Mouse (Mus musculus) liver, postnatal 0 days (tissue): ENCODE measurements around the gene Senp2.

Experiments used
- CTCF ChIP-seq: sonication (generic); IDR thresholded peaks from 2 replicates; pipeline ENCODE4 v1.5.1; 2016; ENCODE audit warnings: antibody characterized with exemption, low read depth
- EP300 ChIP-seq: IDR thresholded peaks from 2 replicates; pipeline ENCODE4 v1.6.1; 2016; ENCODE audit warnings: antibody characterized with exemption, low read depth, mild to moderate bottlenecking

- TF ChIP-seq CTCF (no peak), EP300 (no peak)
Measured at GRCm38 (mm10) chr16:22009596-22009995, 312 bp downstream of the Senp2 start.
